Mouse (Mus musculus) testis, adult 2 months (tissue): ENCODE measurements at regions not wholly inside any gene's neighbourhood (a gene's known extent, or its start where the extent isn't known, plus 50 kb on each side); places are given as distances from the start of the nearest gene placed in this dataset.
"Not testable (repeated sequence)": the region's sequence is repeated elsewhere in the genome, so short reads cannot be mapped to it uniquely, and the experiment has no call there.

Experiments
- H3K27ac ChIP-seq: fragments of 200-500 bp; 2 replicates; pipeline ENCODE4 v1.5.1; 2012; ENCODE audit warnings: low read depth, low read length; ENCODE audit not compliant: control insufficient read depth, insufficient read depth
- H3K27me3 ChIP-seq: fragments of 200-500 bp; 2 replicates; pipeline ENCODE4 v1.6.1; 2012; ENCODE audit warnings: mild to moderate bottlenecking, low read length, moderate library complexity; ENCODE audit not compliant: control insufficient read depth, insufficient read depth
- H3K36me3 ChIP-seq: fragments of 200-500 bp; 2 replicates; pipeline ENCODE4 v1.6.1; 2012; ENCODE audit warnings: mild to moderate bottlenecking, low read length; ENCODE audit not compliant: control insufficient read depth, insufficient read depth
- H3K4me1 ChIP-seq: fragments of 200-500 bp; 2 replicates; pipeline ENCODE4 v1.6.1; 2012; ENCODE audit warnings: low read length; ENCODE audit not compliant: control insufficient read depth, insufficient read depth
- H3K4me3 ChIP-seq: fragments of 200-500 bp; 2 replicates; pipeline ENCODE4 v1.5.1; 2012; ENCODE audit warnings: low read depth, mild to moderate bottlenecking, low read length, moderate library complexity, mixed read lengths; ENCODE audit not compliant: control insufficient read depth
- CTCF ChIP-seq: fragments of 200-500 bp; IDR thresholded peaks from 2 replicates; pipeline ENCODE4 v1.5.1; 2012; ENCODE audit warnings: low read depth, mild to moderate bottlenecking, inconsistent platforms, low read length, moderate library complexity; ENCODE audit not compliant: control insufficient read depth, insufficient read depth, insufficient replicate concordance
- POLR2A ChIP-seq: fragments of 200-500 bp; IDR thresholded peaks from 2 replicates; pipeline ENCODE4 v1.6.1; 2012; ENCODE audit warnings: low read depth, mild to moderate bottlenecking, inconsistent platforms, low read length, moderate library complexity; ENCODE audit not compliant: control insufficient read depth

GRCm38 (mm10) chr4:4464130-4464700, 328.9 kb downstream of the Impad1 start:
- no peak overlapping the region for H3K27ac ChIP-seq
- no peak overlapping the region for H3K4me3 ChIP-seq
- H3K27me3 ChIP-seq, result no peaks in the 10 kb centered on the region
- no peaks in the 10 kb centered on the region for H3K36me3 ChIP-seq
- H3K4me1 ChIP-seq, result peaks cover 3% of the 10 kb centered on the region; the same call in 1 of the 2 replicates
- TF ChIP-seq CTCF (no peak), POLR2A (no peak)

DNA sequence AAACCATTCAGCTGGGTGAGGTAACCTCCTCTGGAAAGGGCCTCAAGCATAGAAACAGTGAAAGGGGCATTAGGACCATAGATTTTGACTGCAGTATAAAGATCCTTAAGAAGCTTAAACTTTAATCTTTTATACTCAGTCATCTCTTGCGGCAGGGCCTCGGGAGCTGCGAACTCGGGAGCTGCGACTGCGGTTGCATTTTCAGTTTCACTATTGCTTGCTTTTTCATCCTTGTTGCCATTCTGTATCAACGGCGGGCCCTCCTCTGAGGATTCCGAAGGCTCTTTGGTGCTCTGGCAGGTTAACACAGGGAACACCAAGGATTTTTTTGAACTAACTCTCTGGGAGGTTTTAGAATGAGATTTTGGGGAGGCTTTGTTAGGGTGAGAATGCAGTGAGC, 333.9 kb downstream of the Impad1 start:
- Histone ChIP-seq H3K36me3 (no peaks in the 10 kb centered on the region), H3K27me3 (no peaks in the 10 kb centered on the region), H3K4me1 (peaks cover 5% of the 10 kb centered on the region), H3K4me3 (no peak overlapping the region), H3K27ac (no peak overlapping the region)
- TF ChIP-seq CTCF (no peak), POLR2A (no peak)

DNA sequence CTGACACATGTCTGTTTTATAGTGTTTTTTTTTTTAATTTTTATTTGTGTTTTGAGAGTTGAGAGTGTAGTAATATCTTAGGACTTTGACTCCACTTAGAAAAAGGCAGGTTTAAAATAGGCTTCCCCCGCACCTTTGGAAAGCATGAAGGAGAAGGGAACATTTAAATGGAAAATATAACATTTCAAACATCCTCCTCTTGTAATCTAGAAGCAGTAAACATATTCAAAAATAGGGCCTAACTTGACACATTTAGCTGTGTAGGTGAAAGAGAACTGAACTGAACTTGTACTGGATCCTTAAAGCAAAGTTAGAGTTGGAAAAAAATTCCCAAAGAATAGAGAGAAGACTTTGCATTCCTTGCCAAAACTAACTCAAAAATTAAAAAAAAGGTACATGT, 343.1 kb downstream of the Impad1 start:
- Histone ChIP-seq H3K36me3 (no peaks in the 10 kb centered on the region), H3K27ac (no peak overlapping the region), H3K27me3 (no peaks in the 10 kb centered on the region), H3K4me3 (no peak overlapping the region), H3K4me1 (no peaks in the 10 kb centered on the region)
- TF ChIP-seq POLR2A (no peak), CTCF (no peak)

GRCm38 (mm10) chr4:4442650-4443049, 350.5 kb downstream of the Impad1 start:
- Histone ChIP-seq H3K36me3 (no peaks in the 10 kb centered on the region), H3K27me3 (no peaks in the 10 kb centered on the region), H3K4me1 (no peaks in the 10 kb centered on the region), H3K27ac (no peak overlapping the region), H3K4me3 (no peak overlapping the region)
- TF ChIP-seq CTCF (no peak), POLR2A (no peak)

- H3K27me3 ChIP-seq, result no peaks in the 10 kb centered on the region
- no peak overlapping the region for H3K4me3 ChIP-seq
- no peak overlapping the region for H3K27ac ChIP-seq
- peaks cover 2% of the 10 kb centered on the region; the same call in 1 of the 2 replicates for H3K4me1 ChIP-seq
- no peaks in the 10 kb centered on the region for H3K36me3 ChIP-seq
- TF ChIP-seq CTCF, result no peak
- TF ChIP-seq POLR2A, result no peak
Measured at GRCm38 (mm10) chr4:4437559-4437958, 355.6 kb downstream of the Impad1 start.

DNA sequence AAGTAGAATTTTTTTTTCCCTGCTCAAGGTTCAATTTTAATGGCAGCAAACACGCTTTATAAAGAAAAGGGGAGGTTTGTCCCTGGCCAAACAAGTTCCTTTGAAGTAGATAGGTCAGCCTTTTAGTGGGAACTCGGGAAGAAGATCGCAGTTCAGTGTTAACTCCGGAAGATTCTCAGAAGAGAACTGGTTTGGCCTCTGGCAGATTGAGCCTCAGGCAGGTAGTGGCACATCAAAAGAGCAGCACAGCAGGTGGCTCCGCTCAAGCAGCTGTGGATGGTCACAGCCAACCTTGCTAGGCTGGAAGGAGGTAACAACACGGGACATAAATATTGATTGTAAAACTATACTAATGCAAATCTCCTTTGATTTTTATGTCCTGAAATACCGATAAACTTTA, 347.2 kb upstream of the Sdr16c6 start:
- not testable (repeated sequence) for H3K27ac ChIP-seq, H3K27me3 ChIP-seq, H3K4me1 ChIP-seq, H3K4me3 ChIP-seq, H3K36me3 ChIP-seq

- H3K36me3 ChIP-seq, result no peaks in the 10 kb centered on the region
- H3K27ac ChIP-seq, result no peak overlapping the region
- H3K27me3 ChIP-seq, result no peaks in the 10 kb centered on the region
- no peaks in the 10 kb centered on the region for H3K4me1 ChIP-seq
- no peak overlapping the region for H3K4me3 ChIP-seq
- TF ChIP-seq CTCF, result no peak
Measured at GRCm38 (mm10) chr4:4403812-4404211, 326.5 kb upstream of the Sdr16c6 start.

- no peaks in the 10 kb centered on the region for H3K27me3 ChIP-seq
- no peak overlapping the region for H3K27ac ChIP-seq
- TF ChIP-seq POLR2A (no peak), CTCF (no peak)
- H3K4me1 ChIP-seq, result no peaks in the 10 kb centered on the region
- H3K4me3 ChIP-seq, result no peak overlapping the region
- H3K36me3 ChIP-seq, result no peaks in the 10 kb centered on the region
Measured at GRCm38 (mm10) chr4:4397410-4397809, 320.1 kb upstream of the Sdr16c6 start.
